Mouse (Mus musculus): ENCODE results near the gene S1pr3.

DNA sequence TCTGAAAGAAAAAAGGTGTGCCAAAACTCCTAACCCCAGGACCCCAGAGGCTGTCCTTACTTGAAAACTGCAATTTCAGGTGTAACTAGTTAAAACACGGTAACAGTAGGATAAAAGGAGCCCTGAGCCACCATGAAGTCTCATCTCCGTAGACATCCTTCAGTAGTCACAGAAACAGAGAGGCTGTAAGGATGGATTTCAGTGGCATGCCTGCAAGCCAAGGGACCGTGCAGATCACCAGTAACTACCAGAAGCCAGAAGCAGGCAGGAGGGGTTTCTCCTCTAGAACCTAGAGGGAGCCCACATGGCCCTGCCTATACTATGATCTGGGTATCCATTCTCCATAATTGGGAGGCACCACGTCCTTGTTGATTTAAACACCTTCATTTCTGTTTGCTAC, 55.9 kb downstream of the S1pr3 start:
- TF ChIP-seq POLR2A (IDR thresholded peaks at IDR 0.05; ENCODE audit: borderline replicate concordance, extremely low read depth, low read depth, low read length) (no peak), CTCF (IDR thresholded peaks at IDR 0.05; ENCODE audit: insufficient read depth, low read length) (no peak)

All from lung, adult 2 months (tissue).